Mouse (Mus musculus): ENCODE measurements around the gene Rhoh. TPM values are rescaled to one million over a fixed set of nuclear protein-coding genes. Genes with fewer than 3 reads are reported as not detected.

Rhoh gene
- polyA plus RNA-seq, 1 experiment from 2014 or later = 0.30 TPM

DNA sequence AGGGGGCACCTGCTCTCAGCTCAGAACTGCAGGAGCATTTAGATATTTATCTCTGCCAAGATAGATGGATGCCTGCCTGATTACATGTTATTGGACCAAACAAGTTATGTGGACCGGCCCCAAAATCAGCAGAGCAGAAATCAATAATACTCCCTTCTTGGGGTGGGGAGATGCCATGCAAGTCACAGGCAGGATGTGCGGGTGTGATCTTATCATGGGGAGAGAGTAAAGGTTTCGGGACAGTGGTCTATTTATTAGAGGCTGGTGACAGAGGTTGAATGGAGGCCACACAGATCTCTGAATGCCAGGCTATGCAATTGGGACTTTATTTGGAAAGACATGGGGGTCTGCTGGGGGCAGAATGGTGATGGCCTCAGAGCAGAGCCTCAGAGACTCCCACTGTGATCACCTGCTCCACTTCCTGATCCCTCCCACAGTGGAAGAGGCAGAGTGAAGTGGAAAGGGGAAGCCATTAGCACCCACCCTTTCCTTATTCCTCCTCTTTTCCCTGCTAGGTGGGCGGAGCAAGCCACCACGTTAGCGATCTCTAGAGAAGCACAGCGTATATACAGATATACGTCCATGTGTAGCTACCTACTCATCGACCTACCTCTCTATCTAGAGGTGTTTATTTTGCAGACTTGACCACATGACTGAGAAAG is 60.6 kb downstream of the Rhoh start:
- whole genome bisulfite sequencing = 79% methylated on average over 9 of the region's 9 CpGs

DNA sequence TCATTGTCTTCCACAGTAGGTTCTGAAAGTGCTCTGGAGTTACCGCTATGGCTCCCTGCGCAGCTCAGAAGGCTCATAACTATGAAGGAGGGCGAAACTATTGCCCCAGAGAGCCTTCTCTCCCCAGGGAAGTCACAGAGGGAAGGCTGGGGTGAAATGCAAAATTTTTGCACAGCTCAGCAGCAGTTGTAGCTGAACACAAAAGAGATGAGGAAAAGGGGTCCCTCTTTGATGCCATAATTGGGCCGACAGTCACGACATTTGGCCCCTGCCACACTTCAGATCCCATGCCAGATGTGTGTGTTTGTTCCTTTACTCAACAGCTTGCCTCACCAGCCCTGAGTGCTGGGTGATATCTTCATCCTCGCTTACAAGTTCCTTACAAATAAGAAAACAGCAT is 65.7 kb downstream of the Rhoh start:
- 88% methylated on average over 6 of the region's 6 CpGs for WGBS
- H3K4me1 ChIP-seq (replicated peaks; ENCODE audit: control insufficient read depth, insufficient read depth, low read length) = no peaks in the 10 kb centered on the region
- no peak overlapping the region for H3K4me3 ChIP-seq (replicated peaks; ENCODE audit: low read length)
- no peaks in the 10 kb centered on the region for H3K27me3 ChIP-seq (replicated peaks; ENCODE audit: control insufficient read depth, insufficient read depth, low read length)
- no peaks in the 10 kb centered on the region for H3K36me3 ChIP-seq (ENCODE audit: control insufficient read depth, insufficient read depth)
- no peak overlapping the region for H3K27ac ChIP-seq (ENCODE audit: low read length)
- H3K9ac ChIP-seq (replicated peaks; ENCODE audit: low read depth, low read length) = no peak overlapping the region
- no peaks in the 10 kb centered on the region for H3K9me3 ChIP-seq (ENCODE audit: control insufficient read depth, low read length)
- no peak for ATAC-seq
- H3K4me2 ChIP-seq (ENCODE audit: low read length) = no peak overlapping the region

More for the DNA sequence above, 60.6 kb downstream of the Rhoh start:
- Histone ChIP-seq H3K9ac (replicated peaks; ENCODE audit: low read depth, low read length) (no peak overlapping the region), H3K4me2 (ENCODE audit: low read length) (no peak overlapping the region), H3K4me3 (replicated peaks; ENCODE audit: low read length) (no peak overlapping the region), H3K4me1 (replicated peaks; ENCODE audit: control insufficient read depth, insufficient read depth, low read length) (peaks cover 4% of the 10 kb centered on the region; the same call in 1 of the 2 replicates), H3K9me3 (ENCODE audit: control insufficient read depth, low read length) (no peaks in the 10 kb centered on the region), H3K27me3 (replicated peaks; ENCODE audit: control insufficient read depth, insufficient read depth, low read length) (no peaks in the 10 kb centered on the region), H3K27ac (ENCODE audit: low read length) (peak overlapping the region; percentile 35), H3K36me3 (ENCODE audit: control insufficient read depth, insufficient read depth) (no peaks in the 10 kb centered on the region)
- no peak for ATAC-seq

DNA sequence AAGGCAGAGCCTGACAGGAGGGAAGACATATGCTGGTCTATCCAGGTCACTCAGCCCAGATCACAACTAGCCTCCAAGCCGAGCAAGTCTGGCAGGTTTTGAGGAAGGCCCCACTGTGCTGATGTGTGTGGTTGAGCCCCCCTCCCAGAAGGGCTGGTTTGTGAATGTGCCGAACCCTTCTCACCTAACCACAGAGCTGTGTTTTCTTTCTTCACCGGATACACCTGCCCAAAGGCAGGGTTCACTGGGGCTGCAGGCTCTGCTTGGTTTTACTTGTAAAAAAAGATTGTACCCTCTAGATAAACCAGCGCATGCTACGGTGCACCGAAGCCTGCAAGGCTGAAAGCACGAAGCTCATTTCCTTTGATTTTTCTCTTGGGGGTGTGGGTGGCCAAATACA is 68.1 kb downstream of the Rhoh start:
- Histone ChIP-seq H3K9ac (replicated peaks; ENCODE audit: low read depth, low read length) (no peak overlapping the region), H3K27ac (ENCODE audit: low read length) (no peak overlapping the region), H3K4me3 (replicated peaks; ENCODE audit: low read length) (no peak overlapping the region), H3K27me3 (replicated peaks; ENCODE audit: control insufficient read depth, insufficient read depth, low read length) (no peaks in the 10 kb centered on the region), H3K9me3 (ENCODE audit: control insufficient read depth, low read length) (no peaks in the 10 kb centered on the region), H3K4me2 (ENCODE audit: low read length) (no peak overlapping the region), H3K36me3 (ENCODE audit: control insufficient read depth, insufficient read depth) (no peaks in the 10 kb centered on the region), H3K4me1 (replicated peaks; ENCODE audit: control insufficient read depth, insufficient read depth, low read length) (no peaks in the 10 kb centered on the region)
- 88% methylated on average over 7 of the region's 7 CpGs for WGBS
- ATAC-seq = no peak

DNA sequence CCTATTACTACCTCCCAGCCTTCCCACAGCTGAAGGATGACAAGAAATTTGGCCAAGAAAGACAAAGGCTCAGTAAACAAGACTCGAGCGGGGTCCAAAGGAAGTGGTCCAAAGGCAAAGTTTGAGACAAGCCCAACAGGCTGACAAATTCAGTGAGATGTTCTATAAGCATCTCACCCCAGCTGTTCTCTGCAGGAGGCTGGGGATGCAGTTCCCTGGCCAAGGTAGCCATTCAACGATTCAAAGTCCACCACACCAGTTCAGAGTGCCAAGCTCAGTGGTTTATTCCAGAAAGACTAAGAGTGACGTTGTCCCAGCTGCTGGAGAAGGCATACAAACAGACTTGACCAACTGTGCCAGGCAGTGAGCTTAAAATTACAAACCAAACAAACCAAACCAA is 69.2 kb downstream of the Rhoh start:
- H3K9me3 ChIP-seq (ENCODE audit: control insufficient read depth, low read length) = no peaks in the 10 kb centered on the region
- WGBS = 71% methylated on average over 4 of the region's 4 CpGs
- H3K9ac ChIP-seq (replicated peaks; ENCODE audit: low read depth, low read length) = no peak overlapping the region
- H3K4me2 ChIP-seq (ENCODE audit: low read length) = no peak overlapping the region
- no peaks in the 10 kb centered on the region for H3K36me3 ChIP-seq (ENCODE audit: control insufficient read depth, insufficient read depth)
- H3K4me1 ChIP-seq (replicated peaks; ENCODE audit: control insufficient read depth, insufficient read depth, low read length) = no peaks in the 10 kb centered on the region
- no peak overlapping the region for H3K27ac ChIP-seq (ENCODE audit: low read length)
- ATAC-seq = no peak
- H3K4me3 ChIP-seq (replicated peaks; ENCODE audit: low read length) = no peak overlapping the region
- no peaks in the 10 kb centered on the region for H3K27me3 ChIP-seq (replicated peaks; ENCODE audit: control insufficient read depth, insufficient read depth, low read length)

DNA sequence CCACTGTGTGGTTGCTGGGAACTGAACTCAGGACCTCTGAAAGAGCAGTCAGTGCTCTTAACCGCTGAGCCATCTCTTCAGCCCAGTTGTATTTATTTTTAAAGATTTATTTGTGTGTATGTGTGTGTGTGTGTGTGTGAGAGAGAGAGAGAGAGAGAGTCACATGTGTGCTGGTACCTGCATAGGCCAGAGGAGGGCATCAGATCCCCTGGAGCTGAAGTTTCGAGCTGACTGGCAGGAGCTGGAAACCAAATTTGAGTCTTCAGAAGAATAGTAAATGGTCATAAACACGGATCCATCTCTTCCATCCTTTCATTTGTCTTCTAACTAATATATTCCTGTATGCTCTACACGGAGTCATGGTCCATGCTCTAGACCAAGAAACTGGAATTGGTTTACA is 72.2 kb downstream of the Rhoh start:
- WGBS = 87% methylated on average over 4 of the region's 4 CpGs
- Histone ChIP-seq H3K27me3 (replicated peaks; ENCODE audit: control insufficient read depth, insufficient read depth, low read length) (no peaks in the 10 kb centered on the region), H3K9me3 (ENCODE audit: control insufficient read depth, low read length) (no peaks in the 10 kb centered on the region), H3K27ac (ENCODE audit: low read length) (no peak overlapping the region), H3K36me3 (ENCODE audit: control insufficient read depth, insufficient read depth) (no peaks in the 10 kb centered on the region), H3K4me2 (ENCODE audit: low read length) (no peak overlapping the region), H3K9ac (replicated peaks; ENCODE audit: low read depth, low read length) (no peak overlapping the region), H3K4me3 (replicated peaks; ENCODE audit: low read length) (no peak overlapping the region), H3K4me1 (replicated peaks; ENCODE audit: control insufficient read depth, insufficient read depth, low read length) (no peaks in the 10 kb centered on the region)
- no peak for ATAC-seq

DNA sequence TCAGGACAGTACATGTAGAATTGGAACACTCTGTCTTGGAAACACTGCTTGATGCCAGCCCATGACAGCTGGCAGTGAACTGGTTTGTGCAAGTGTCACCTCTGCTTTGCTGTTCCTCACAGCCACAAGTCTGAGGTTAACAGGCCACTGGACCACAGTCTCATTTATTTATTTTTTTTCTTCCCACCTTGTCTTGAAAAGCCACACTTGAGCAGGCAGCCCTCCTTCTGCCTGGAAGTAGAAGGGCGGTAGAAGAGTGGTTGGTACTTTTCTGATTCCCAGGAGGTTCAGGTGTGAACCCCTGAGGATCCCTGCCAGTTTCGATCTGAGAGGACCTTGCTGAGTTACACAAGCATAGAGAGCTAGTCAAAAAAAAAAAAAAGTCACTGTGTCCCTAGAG is 72.8 kb downstream of the Rhoh start:
- no peaks in the 10 kb centered on the region for H3K9me3 ChIP-seq (ENCODE audit: control insufficient read depth, low read length)
- 95% methylated on average over 2 of the region's 2 CpGs for whole genome bisulfite sequencing
- H3K27me3 ChIP-seq (replicated peaks; ENCODE audit: control insufficient read depth, insufficient read depth, low read length) = no peaks in the 10 kb centered on the region
- no peaks in the 10 kb centered on the region for H3K36me3 ChIP-seq (ENCODE audit: control insufficient read depth, insufficient read depth)
- no peak overlapping the region for H3K4me3 ChIP-seq (replicated peaks; ENCODE audit: low read length)
- H3K4me1 ChIP-seq (replicated peaks; ENCODE audit: control insufficient read depth, insufficient read depth, low read length) = no peaks in the 10 kb centered on the region
- ATAC-seq = no peak
- no peak overlapping the region for H3K27ac ChIP-seq (ENCODE audit: low read length)
- H3K9ac ChIP-seq (replicated peaks; ENCODE audit: low read depth, low read length) = no peak overlapping the region
- H3K4me2 ChIP-seq (ENCODE audit: low read length) = no peak overlapping the region

DNA sequence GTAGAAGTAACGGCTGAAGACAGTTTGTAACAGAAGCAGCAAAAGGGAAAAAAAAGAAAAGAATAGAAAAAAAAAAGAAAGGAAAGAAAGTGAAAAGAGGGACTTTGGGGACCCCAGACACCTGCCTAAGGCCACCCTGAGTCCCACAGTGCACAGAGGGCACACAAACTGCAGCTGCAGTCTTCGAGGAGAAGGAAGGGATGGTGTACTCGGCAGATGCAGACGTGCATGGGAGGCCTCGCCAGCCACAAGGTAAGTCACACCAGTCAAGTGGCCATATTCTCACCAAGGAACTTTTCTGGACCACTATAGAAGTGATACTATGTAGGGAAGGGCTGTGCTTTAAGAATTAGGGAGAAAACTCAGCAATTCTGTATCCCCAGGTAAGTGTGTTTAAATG is 73.8 kb downstream of the Rhoh start, which contains the start of gene Chrna9:
Chrna9 (plus strand) TSS at position 139 of the 400 bp plus-strand sequence.
- Histone ChIP-seq H3K27me3 (replicated peaks; ENCODE audit: control insufficient read depth, insufficient read depth, low read length) (no peaks in the 10 kb centered on the region), H3K4me2 (ENCODE audit: low read length) (no peak within 1 kb of the TSS), H3K27ac (ENCODE audit: low read length) (no peak within 1 kb of the TSS), H3K4me1 (replicated peaks; ENCODE audit: control insufficient read depth, insufficient read depth, low read length) (no peaks in the 10 kb centered on the region), H3K4me3 (replicated peaks; ENCODE audit: low read length) (no peak within 1 kb of the TSS), H3K9me3 (ENCODE audit: control insufficient read depth, low read length) (no peaks in the 10 kb centered on the region), H3K36me3 (ENCODE audit: control insufficient read depth, insufficient read depth) (no peaks in the 10 kb centered on the region), H3K9ac (replicated peaks; ENCODE audit: low read depth, low read length) (no peak within 1 kb of the TSS)
- 88% methylated on average over 5 of the region's 5 CpGs for WGBS
- no peak for ATAC-seq

DNA sequence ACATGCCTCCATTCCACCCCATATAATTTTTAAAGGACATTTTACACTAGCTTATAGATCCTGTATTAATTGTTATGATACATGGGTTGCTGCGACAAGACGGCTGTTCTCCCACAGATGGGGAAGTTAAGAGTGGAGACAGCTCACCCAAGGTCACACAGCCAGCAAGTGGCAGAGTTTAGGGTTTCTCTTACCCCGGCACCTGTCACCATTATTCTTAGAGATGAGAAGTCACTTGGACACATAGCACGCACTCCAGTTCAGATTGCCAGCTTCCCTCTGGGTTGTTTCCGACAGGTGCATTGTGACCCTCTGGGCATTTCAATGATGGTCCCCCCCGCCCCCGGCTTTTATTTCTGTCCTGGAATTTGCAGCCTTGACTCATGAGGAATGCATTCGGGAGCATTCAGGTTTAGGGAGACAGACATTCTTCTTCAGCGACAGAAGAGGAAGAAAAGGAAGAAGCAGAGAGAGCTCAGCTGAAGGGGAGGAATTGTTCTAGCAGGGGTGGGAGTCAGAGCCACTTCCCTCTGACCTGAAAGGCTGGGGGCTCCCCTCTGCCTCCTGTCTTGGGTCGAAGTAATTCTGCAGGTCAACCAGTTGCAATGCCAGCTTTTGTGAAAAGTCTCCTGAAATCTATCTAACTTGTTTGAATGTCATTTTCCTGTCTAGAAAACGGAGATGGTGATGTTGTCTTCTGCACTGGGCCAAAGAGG is 76.2 kb downstream of the Rhoh start:
- H3K4me2 ChIP-seq (ENCODE audit: low read length) = no peak overlapping the region
- WGBS = 79% methylated on average over 11 of the region's 11 CpGs
- H3K27ac ChIP-seq (ENCODE audit: low read length) = no peak overlapping the region
- H3K27me3 ChIP-seq (replicated peaks; ENCODE audit: control insufficient read depth, insufficient read depth, low read length) = no peaks in the 10 kb centered on the region
- no peaks in the 10 kb centered on the region for H3K36me3 ChIP-seq (ENCODE audit: control insufficient read depth, insufficient read depth)
- H3K9me3 ChIP-seq (ENCODE audit: control insufficient read depth, low read length) = no peaks in the 10 kb centered on the region
- no peak overlapping the region for H3K9ac ChIP-seq (replicated peaks; ENCODE audit: low read depth, low read length)
- ATAC-seq = no peak
- no peaks in the 10 kb centered on the region for H3K4me1 ChIP-seq (replicated peaks; ENCODE audit: control insufficient read depth, insufficient read depth, low read length)
- no peak overlapping the region for H3K4me3 ChIP-seq (replicated peaks; ENCODE audit: low read length)

DNA sequence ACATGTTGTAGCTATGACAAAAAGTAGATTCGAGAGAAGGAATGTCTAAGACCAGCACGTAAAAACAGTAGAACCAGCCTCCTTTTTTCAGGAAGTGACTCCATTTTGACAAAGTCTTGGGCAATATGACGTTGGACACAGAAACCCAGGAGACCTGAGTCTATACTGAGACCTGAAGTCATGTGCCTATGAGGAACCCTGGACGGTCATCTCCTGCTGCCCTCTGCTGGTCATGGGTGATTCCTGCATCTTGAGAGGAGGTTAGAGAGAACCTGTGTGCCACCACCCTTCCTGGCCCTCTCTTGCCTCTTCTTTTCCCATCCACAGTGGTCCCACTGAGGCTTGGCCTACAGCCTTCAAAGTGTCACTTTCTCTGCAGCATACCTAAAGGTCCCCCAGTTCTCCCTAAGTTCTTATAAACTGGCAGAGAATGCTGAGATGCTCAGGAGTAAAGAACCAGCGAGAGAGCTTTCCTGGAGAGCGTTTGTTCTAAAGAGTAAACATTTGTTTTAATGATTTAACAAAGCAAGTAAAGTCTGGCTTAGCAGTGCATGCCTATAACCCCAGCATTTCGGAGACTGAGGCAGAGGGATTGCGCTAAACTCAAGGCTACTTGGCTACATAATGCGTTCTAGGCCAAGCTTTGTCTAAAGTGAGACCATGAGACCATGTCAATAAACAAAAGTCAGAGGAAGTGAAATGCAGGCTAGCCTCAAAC is 77.1 kb downstream of the Rhoh start:
- Histone ChIP-seq H3K9me3 (ENCODE audit: control insufficient read depth, low read length) (no peaks in the 10 kb centered on the region), H3K27ac (ENCODE audit: low read length) (no peak overlapping the region), H3K9ac (replicated peaks; ENCODE audit: low read depth, low read length) (no peak overlapping the region), H3K36me3 (ENCODE audit: control insufficient read depth, insufficient read depth) (no peaks in the 10 kb centered on the region), H3K4me2 (ENCODE audit: low read length) (no peak overlapping the region), H3K4me1 (replicated peaks; ENCODE audit: control insufficient read depth, insufficient read depth, low read length) (no peaks in the 10 kb centered on the region), H3K27me3 (replicated peaks; ENCODE audit: control insufficient read depth, insufficient read depth, low read length) (no peaks in the 10 kb centered on the region), H3K4me3 (replicated peaks; ENCODE audit: low read length) (no peak overlapping the region)
- peak; percentile 85 for ATAC-seq
- WGBS = 57% methylated on average over 9 of the region's 9 CpGs
